Mouse (Mus musculus) erythroblast, adult 5-6 weeks (primary cell): ENCODE results near the gene Asap3. TPM values are rescaled to one million over a fixed set of nuclear protein-coding genes. Genes with fewer than 3 reads are reported as not detected.

Source experiments
- ATAC-seq: replicated peaks from 2 replicates; pipeline ENCODE4 v1.8.0; 2016; ENCODE audit warnings: moderate number of reproducible peaks, mild to moderate bottlenecking, moderate TSS enrichment, inconsistent platforms; ENCODE audit not compliant: poor library complexity, low FRiP score, severe bottlenecking
- total RNA-seq, 2 experiments: library from RNA; stranded (forward) in 1 of 2; stranded (reverse) in 1 of 2; fragments of 150-400 nt in 1 of 2; fragments of 200-764, 138-1000 nt in 1 of 2; gene quantifications; 2 replicates each; pipeline versions ENCODE4 v1.2.3 to v1.2.4; 2015 to 2017; ENCODE audit warnings: low replicate concordance in 2 of 2

The Asap3 gene
- total RNA-seq, 2 experiments from 2014 or later = 0.19 to 0.43 TPM

- ATAC-seq = peak; percentile 45
These were observed 26.2 kb upstream of the Asap3 start for GRCm38 (mm10) chr4:136179998-136180397.

- peak; percentile 34 for ATAC-seq
These were observed 25.5 kb upstream of the Asap3 start for GRCm38 (mm10) chr4:136180408-136181330.

GRCm38 (mm10) chr4:136181367-136181766 lies 24.8 kb upstream of the Asap3 start:
- no peak for ATAC-seq

GRCm38 (mm10) chr4:136185375-136185774 lies 20.8 kb upstream of the Asap3 start:
- no peak for ATAC-seq

- no peak for ATAC-seq
These were observed 19.9 kb upstream of the Asap3 start for GRCm38 (mm10) chr4:136186315-136186714.

GRCm38 (mm10) chr4:136186739-136187472 lies 19.3 kb upstream of the Asap3 start:
- ATAC-seq = no peak

- peak; percentile 48 for ATAC-seq
These were observed 17.0 kb upstream of the Asap3 start for GRCm38 (mm10) chr4:136188973-136189737.

- ATAC-seq = peak; percentile 87
These were observed 16.3 kb upstream of the Asap3 start for GRCm38 (mm10) chr4:136189912-136190311.

- no peak for ATAC-seq
These were observed 12.6 kb upstream of the Asap3 start for GRCm38 (mm10) chr4:136193571-136193970.

- no peak for ATAC-seq
These were observed 11.1 kb upstream of the Asap3 start for GRCm38 (mm10) chr4:136195029-136195428.

- no peak for ATAC-seq
These were observed 10.5 kb upstream of the Asap3 start for GRCm38 (mm10) chr4:136195629-136196028.

GRCm38 (mm10) chr4:136196201-136196600 lies 10.0 kb upstream of the Asap3 start:
- no peak for ATAC-seq

- ATAC-seq = no peak
These were observed 7.3 kb upstream of the Asap3 start for GRCm38 (mm10) chr4:136198846-136199245.

GRCm38 (mm10) chr4:136199562-136200292 lies 6.4 kb upstream of the Asap3 start:
- ATAC-seq = peak; percentile 70

GRCm38 (mm10) chr4:136202509-136202908 lies 3.7 kb upstream of the Asap3 start:
- ATAC-seq = no peak

- no peak for ATAC-seq
These were observed 1.4 kb upstream of the Asap3 start for GRCm38 (mm10) chr4:136204775-136205174.

GRCm38 (mm10) chr4:136206943-136207342 lies 778 bp downstream of the Asap3 start:
- no peak for ATAC-seq

- ATAC-seq = no peak
These were observed 4.8 kb downstream of the Asap3 start for GRCm38 (mm10) chr4:136210931-136211330.

- no peak for ATAC-seq
These were observed 7.5 kb downstream of the Asap3 start for GRCm38 (mm10) chr4:136213629-136214028.
